Mouse (Mus musculus): Measurements from ENCODE around the gene Atp5d. TPM values are rescaled to one million over a fixed set of nuclear protein-coding genes. Genes with fewer than 3 reads are reported as not detected.

Atp5d gene
- polyA plus RNA-seq, 1 experiment from 2014 or later: 426 TPM

DNA sequence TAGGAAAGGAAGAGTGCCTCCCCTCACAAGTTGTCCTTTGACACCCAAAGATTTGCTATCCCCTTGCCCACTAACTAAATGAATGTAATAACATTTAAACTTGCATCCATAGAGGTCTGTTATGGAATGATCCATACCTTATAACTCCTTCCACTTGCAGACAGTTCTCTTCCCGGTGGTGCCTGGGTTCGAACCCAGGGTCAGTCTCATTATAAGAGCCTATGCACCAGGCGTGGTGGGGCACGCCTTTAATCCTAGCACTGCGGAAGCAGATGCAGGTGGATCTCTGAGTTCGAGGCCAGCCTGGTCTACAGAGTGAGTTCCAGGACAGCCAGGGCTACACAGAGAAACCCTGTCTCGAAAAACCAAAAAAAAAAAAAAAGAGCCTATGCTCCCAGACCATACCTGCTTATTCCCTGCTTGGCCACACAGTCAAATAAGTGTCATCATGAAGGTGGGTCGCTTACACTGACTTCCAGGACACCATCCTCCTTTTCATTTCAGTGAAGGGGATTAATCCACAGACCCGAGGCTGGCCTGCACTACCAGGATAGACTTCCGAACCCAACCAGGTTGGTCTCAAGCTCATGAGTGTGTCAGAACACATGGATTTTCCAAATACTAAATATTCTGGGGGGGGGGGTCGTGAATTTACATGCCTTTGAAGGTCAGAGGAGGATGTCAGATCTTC, 1.7 kb downstream of the Atp5d start:
- H3K9ac ChIP-seq (ENCODE audit: low read length): no peak overlapping the region
- H3K4me2 ChIP-seq (ENCODE audit: low read depth, severe bottlenecking): no peak overlapping the region
- H3K4me1 ChIP-seq (ENCODE audit: control insufficient read depth, insufficient read depth, low read length): peaks cover 24% of the 10 kb centered on the region

GRCm38 (mm10) chr10:80140666-80141035, 2.2 kb downstream of the Atp5d start, which contains the start of gene Cbarp:
Gene Cbarp (minus strand): TSS chr10:80140835.
- Histone ChIP-seq H3K27me3 (ENCODE audit: control insufficient read depth, insufficient read depth, low read length) (peaks cover 23% of the 10 kb centered on the region), H3K9me3 (ENCODE audit: control insufficient read depth, low read length) (no peaks in the 10 kb centered on the region), H3K4me3 (ENCODE audit: low read depth, low read length) (peak within 1 kb of the TSS; percentile 67), H3K4me2 (ENCODE audit: low read depth, severe bottlenecking) (peak within 1 kb of the TSS; percentile 76), H3K27ac (replicated peaks; ENCODE audit: low read depth, low read length) (peak within 1 kb of the TSS; percentile 48), H3K36me3 (ENCODE audit: control insufficient read depth, insufficient read depth, low read length) (peaks cover 12% of the 10 kb centered on the region), H3K9ac (ENCODE audit: low read length) (no peak within 1 kb of the TSS), H3K4me1 (ENCODE audit: control insufficient read depth, insufficient read depth, low read length) (peaks cover 24% of the 10 kb centered on the region)
- no peak for DNase-seq (ENCODE audit: low spot score)
- 69% methylated on average over 10 of the region's 10 CpGs for WGBS
- no peak for ATAC-seq (ENCODE audit: insufficient number of reproducible peaks, low FRiP score, low TSS enrichment, low read depth)

More for the DNA sequence above, 1.7 kb downstream of the Atp5d start:
- no peak for DNase-seq (ENCODE audit: low spot score)
- no peak overlapping the region for H3K27ac ChIP-seq (replicated peaks; ENCODE audit: low read depth, low read length)
- no peaks in the 10 kb centered on the region for H3K9me3 ChIP-seq (ENCODE audit: control insufficient read depth, low read length)
- WGBS: 78% methylated on average over 11 of the region's 11 CpGs
- peaks cover 7% of the 10 kb centered on the region; the same call in 1 of the 2 replicates for H3K36me3 ChIP-seq (ENCODE audit: control insufficient read depth, insufficient read depth, low read length)
- no peak for ATAC-seq (ENCODE audit: insufficient number of reproducible peaks, low FRiP score, low TSS enrichment, low read depth)
- H3K4me3 ChIP-seq (ENCODE audit: low read depth, low read length): no peak overlapping the region
- H3K27me3 ChIP-seq (ENCODE audit: control insufficient read depth, insufficient read depth, low read length): peaks cover 28% of the 10 kb centered on the region

GRCm38 (mm10) chr10:80141243-80141642, 2.8 kb downstream of the Atp5d start:
- no peak overlapping the region for H3K9ac ChIP-seq (ENCODE audit: low read length)
- DNase-seq (ENCODE audit: low spot score) (peak; percentile 93), ATAC-seq (ENCODE audit: insufficient number of reproducible peaks, low FRiP score, low TSS enrichment, low read depth) (peak; percentile 49)
- H3K27ac ChIP-seq (replicated peaks; ENCODE audit: low read depth, low read length): peak overlapping the region; percentile 48
- peaks cover 18% of the 10 kb centered on the region for H3K27me3 ChIP-seq (ENCODE audit: control insufficient read depth, insufficient read depth, low read length)
- under 1% methylated on average over 29 of the region's 29 CpGs for WGBS
- no peaks in the 10 kb centered on the region for H3K9me3 ChIP-seq (ENCODE audit: control insufficient read depth, low read length)
- peak overlapping the region; percentile 76 for H3K4me2 ChIP-seq (ENCODE audit: low read depth, severe bottlenecking)
- peaks cover 18% of the 10 kb centered on the region for H3K36me3 ChIP-seq (ENCODE audit: control insufficient read depth, insufficient read depth, low read length)
- peaks cover 30% of the 10 kb centered on the region for H3K4me1 ChIP-seq (ENCODE audit: control insufficient read depth, insufficient read depth, low read length)
- peak overlapping the region; percentile 56 for H3K4me3 ChIP-seq (ENCODE audit: low read depth, low read length)

DNA sequence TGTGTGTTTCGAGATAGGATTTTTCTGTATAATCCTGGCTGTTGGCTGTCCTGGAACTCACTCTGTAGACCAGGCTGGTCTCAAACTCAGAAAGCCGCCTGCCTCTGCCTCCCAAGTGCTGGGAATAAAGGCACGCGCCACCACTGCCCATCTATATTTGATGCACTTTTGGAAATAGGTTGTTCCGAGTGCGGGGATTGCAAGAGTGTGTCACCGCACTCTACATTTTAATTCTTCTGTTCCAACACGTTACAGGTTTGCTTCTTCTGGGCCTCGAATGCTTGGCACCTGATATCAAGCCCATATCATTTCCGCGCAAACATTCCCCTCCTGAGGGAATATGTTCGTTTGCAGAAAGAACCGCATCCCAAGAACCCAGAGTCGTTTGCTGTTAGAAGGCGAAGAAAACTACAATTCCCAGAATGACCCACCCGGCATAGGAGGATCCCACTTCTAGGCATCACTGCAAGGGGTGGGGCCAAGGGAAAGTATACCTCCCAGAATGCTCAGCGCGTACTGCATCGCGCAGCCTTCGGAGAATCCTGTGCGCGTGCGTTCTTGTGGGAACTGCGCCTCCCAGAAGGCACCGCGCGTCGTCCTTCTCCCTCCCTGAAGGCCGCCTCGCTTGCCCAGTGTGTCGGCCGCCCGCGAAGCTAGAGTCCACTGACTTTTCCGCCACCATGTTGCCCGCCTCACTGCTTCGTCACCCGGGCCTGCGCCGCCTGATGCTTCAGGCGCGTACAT, 3.5 kb downstream of the Atp5d start:
- Histone ChIP-seq H3K27ac (replicated peaks; ENCODE audit: low read depth, low read length) (0 out of 2 replicates have a peak overlapping the region, but pooled peaks have one; percentile 12), H3K4me3 (ENCODE audit: low read depth, low read length) (peak overlapping the region; percentile 56), H3K9me3 (ENCODE audit: control insufficient read depth, low read length) (no peaks in the 10 kb centered on the region), H3K27me3 (ENCODE audit: control insufficient read depth, insufficient read depth, low read length) (peaks cover 10% of the 10 kb centered on the region), H3K4me1 (ENCODE audit: control insufficient read depth, insufficient read depth, low read length) (peaks cover 26% of the 10 kb centered on the region), H3K4me2 (ENCODE audit: low read depth, severe bottlenecking) (peak overlapping the region; percentile 76), H3K36me3 (ENCODE audit: control insufficient read depth, insufficient read depth, low read length) (peaks cover 18% of the 10 kb centered on the region), H3K9ac (ENCODE audit: low read length) (peak overlapping the region; percentile 56)
- peak; percentile 81 for ATAC-seq (ENCODE audit: insufficient number of reproducible peaks, low FRiP score, low TSS enrichment, low read depth)
- WGBS: under 1% methylated on average over 43 of the region's 43 CpGs
- peak; percentile 94 for DNase-seq (ENCODE audit: low spot score)

GRCm38 (mm10) chr10:80142530-80142925, 4.1 kb downstream of the Atp5d start:
- Histone ChIP-seq H3K4me3 (ENCODE audit: low read depth, low read length) (peak overlapping the region; percentile 56), H3K4me2 (ENCODE audit: low read depth, severe bottlenecking) (peak overlapping the region; percentile 76), H3K9me3 (ENCODE audit: control insufficient read depth, low read length) (no peaks in the 10 kb centered on the region), H3K36me3 (ENCODE audit: control insufficient read depth, insufficient read depth, low read length) (peaks cover 18% of the 10 kb centered on the region), H3K9ac (ENCODE audit: low read length) (peak overlapping the region; percentile 56), H3K27ac (replicated peaks; ENCODE audit: low read depth, low read length) (no peak overlapping the region), H3K4me1 (ENCODE audit: control insufficient read depth, insufficient read depth, low read length) (peaks cover 22% of the 10 kb centered on the region), H3K27me3 (ENCODE audit: control insufficient read depth, insufficient read depth, low read length) (0 out of 2 replicates have a peak, but pooled peaks cover 6% of the 10 kb centered on the region)
- DNase-seq (ENCODE audit: low spot score) (no peak), ATAC-seq (ENCODE audit: insufficient number of reproducible peaks, low FRiP score, low TSS enrichment, low read depth) (peak; percentile 15; the same call in 1 of the 2 replicates)
- 1% methylated on average over 15 of the region's 15 CpGs for WGBS

DNA sequence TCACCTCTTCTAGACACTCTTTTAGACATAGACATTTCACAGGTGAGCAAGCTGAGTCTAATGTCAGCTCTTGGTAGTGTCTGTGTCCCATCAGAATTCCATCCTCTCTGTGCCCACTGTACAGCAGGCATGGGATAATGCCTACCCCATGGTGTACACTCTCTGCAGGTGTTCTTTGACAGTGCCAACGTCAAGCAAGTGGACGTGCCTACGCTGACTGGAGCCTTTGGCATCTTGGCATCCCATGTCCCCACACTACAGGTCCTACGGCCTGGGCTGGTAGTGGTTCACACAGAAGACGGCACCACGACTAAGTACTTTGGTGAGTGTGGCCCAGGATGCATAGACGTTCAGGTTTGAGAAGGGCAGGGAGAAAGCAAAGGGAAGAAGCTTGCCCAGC, 5.2 kb downstream of the Atp5d start:
- no peak overlapping the region for H3K9ac ChIP-seq (ENCODE audit: low read length)
- 92% methylated on average over 7 of the region's 7 CpGs for WGBS

GRCm38 (mm10) chr10:80144159-80144558, 5.7 kb downstream of the Atp5d start:
- H3K27ac ChIP-seq (replicated peaks; ENCODE audit: low read depth, low read length): no peak overlapping the region
- H3K4me3 ChIP-seq (ENCODE audit: low read depth, low read length): no peak overlapping the region
- no peaks in the 10 kb centered on the region for H3K9me3 ChIP-seq (ENCODE audit: control insufficient read depth, low read length)
- ATAC-seq (ENCODE audit: insufficient number of reproducible peaks, low FRiP score, low TSS enrichment, low read depth) (no peak), DNase-seq (ENCODE audit: low spot score) (no peak)
- no peak overlapping the region for H3K9ac ChIP-seq (ENCODE audit: low read length)
- no peaks in the 10 kb centered on the region for H3K27me3 ChIP-seq (ENCODE audit: control insufficient read depth, insufficient read depth, low read length)
- peaks cover 16% of the 10 kb centered on the region; the same call in 1 of the 2 replicates for H3K4me1 ChIP-seq (ENCODE audit: control insufficient read depth, insufficient read depth, low read length)
- 90% methylated on average over 12 of the region's 12 CpGs for WGBS
- no peak overlapping the region for H3K4me2 ChIP-seq (ENCODE audit: low read depth, severe bottlenecking)
- peaks cover 18% of the 10 kb centered on the region for H3K36me3 ChIP-seq (ENCODE audit: control insufficient read depth, insufficient read depth, low read length)

More for the DNA sequence above, 5.2 kb downstream of the Atp5d start:
- H3K4me3 ChIP-seq (ENCODE audit: low read depth, low read length): peak overlapping the region; percentile 0; the same call in 1 of the 2 replicates
- H3K4me1 ChIP-seq (ENCODE audit: control insufficient read depth, insufficient read depth, low read length): peaks cover 18% of the 10 kb centered on the region; the same call in 1 of the 2 replicates
- no peak overlapping the region for H3K27ac ChIP-seq (replicated peaks; ENCODE audit: low read depth, low read length)
- H3K27me3 ChIP-seq (ENCODE audit: control insufficient read depth, insufficient read depth, low read length): no peaks in the 10 kb centered on the region
- H3K36me3 ChIP-seq (ENCODE audit: control insufficient read depth, insufficient read depth, low read length): peaks cover 18% of the 10 kb centered on the region
- DNase-seq (ENCODE audit: low spot score): no peak
- no peak for ATAC-seq (ENCODE audit: insufficient number of reproducible peaks, low FRiP score, low TSS enrichment, low read depth)
- H3K9me3 ChIP-seq (ENCODE audit: control insufficient read depth, low read length): no peaks in the 10 kb centered on the region
- no peak overlapping the region for H3K4me2 ChIP-seq (ENCODE audit: low read depth, severe bottlenecking)

All from limb, embryonic 11.5 days (tissue).